Mouse (Mus musculus): ENCODE measurements at regions not wholly inside any gene's neighbourhood (a gene's known extent, or its start where the extent isn't known, plus 50 kb on each side); places are given as distances from the start of the nearest gene placed in this dataset.

DNA sequence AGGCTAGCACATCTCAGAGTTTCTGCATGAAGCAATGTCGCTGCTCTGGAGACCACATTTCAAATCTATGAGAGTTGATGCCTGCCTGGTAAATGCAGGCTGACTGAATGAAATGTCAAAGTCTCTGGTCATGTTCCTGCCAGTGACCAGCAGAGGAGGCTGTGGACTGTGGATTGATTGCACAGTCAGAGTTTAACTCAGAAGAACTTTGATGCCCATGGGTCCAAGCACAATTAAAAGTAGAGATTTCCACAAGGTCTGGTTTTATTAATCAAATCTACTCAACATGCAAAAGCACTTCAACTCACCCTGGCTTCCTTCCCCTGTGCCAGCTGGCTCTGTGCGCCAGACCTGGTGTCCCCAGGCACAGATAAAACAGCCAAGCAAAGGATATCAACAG, 81.3 kb downstream of the Hsd17b3 start:
- no peaks in the 10 kb centered on the region for H3K27me3 ChIP-seq (ENCODE audit: insufficient read depth, low read length)
- no peak overlapping the region for H3K4me2 ChIP-seq (replicated peaks; ENCODE audit: low read depth, low read length)
- H3K9ac ChIP-seq (replicated peaks; ENCODE audit: low read length) = no peak overlapping the region
- ATAC-seq (ENCODE audit: low FRiP score, low TSS enrichment) = no peak
- WGBS = 89% methylated on average over 2 of the region's 2 CpGs
- H3K36me3 ChIP-seq (ENCODE audit: insufficient read depth, low read length) = no peaks in the 10 kb centered on the region
- no peak overlapping the region for H3K4me3 ChIP-seq (ENCODE audit: low read length)
- H3K27ac ChIP-seq (ENCODE audit: low read length) = no peak overlapping the region
- H3K9me3 ChIP-seq (ENCODE audit: low read length) = no peaks in the 10 kb centered on the region
- H3K4me1 ChIP-seq (ENCODE audit: insufficient read depth, low read length) = peaks cover 12% of the 10 kb centered on the region

DNA sequence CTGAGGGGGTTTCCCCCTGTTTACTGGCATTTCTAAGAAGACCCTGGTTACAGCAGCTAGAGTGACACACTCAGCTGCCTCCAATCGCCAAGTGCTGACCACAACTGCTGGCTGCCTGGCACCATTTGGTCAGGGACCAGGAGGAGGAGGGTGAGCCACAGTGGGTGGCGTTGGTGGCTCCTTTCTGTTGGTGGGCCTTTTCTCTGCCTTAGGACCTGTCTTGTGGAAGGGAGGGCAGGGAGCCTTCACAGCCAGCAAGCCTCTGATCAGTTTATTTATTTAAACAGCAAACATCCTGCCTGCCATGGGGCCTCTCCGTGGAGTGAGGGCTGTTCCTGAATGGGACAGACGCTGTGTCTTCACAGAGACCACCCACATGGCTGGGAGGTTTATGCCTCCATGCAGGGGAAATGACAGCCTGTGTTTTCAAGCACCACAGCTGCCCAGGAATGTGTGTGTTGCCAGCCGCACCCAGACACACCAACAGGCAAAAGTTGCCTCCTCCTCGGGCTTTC, 86.0 kb downstream of the Hsd17b3 start:
- WGBS = 5% methylated on average over 6 of the region's 6 CpGs

DNA sequence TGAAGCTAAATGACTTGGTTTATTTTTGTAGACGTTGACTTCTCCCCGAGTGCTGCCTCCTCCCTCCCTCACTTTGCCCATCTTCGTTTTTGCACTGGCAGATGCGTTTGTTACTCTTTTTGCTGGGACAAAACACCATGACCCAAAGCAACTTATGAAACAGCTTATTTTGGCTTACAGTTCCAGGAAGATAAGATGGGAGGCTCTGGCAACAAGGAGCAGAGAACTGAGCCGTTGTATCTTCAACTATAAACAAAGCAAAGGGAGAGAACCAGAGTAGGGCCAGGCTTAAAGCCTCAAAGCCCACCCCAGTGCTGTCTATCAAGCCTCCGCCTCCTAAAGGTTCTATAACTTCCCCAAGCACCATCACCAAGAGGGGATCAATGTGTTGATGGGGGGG, 88.7 kb downstream of the Hsd17b3 start:
- ATAC-seq (ENCODE audit: low FRiP score, low TSS enrichment) = no peak
- H3K9me3 ChIP-seq (ENCODE audit: low read length) = no peaks in the 10 kb centered on the region
- H3K27ac ChIP-seq (ENCODE audit: low read length) = no peak overlapping the region
- 53% methylated on average over 6 of the region's 6 CpGs for WGBS
- H3K4me2 ChIP-seq (replicated peaks; ENCODE audit: low read depth, low read length) = no peak overlapping the region
- no peak overlapping the region for H3K9ac ChIP-seq (replicated peaks; ENCODE audit: low read length)
- H3K36me3 ChIP-seq (ENCODE audit: insufficient read depth, low read length) = no peaks in the 10 kb centered on the region
- peaks cover 17% of the 10 kb centered on the region for H3K4me1 ChIP-seq (ENCODE audit: insufficient read depth, low read length)
- no peaks in the 10 kb centered on the region for H3K27me3 ChIP-seq (ENCODE audit: insufficient read depth, low read length)
- H3K4me3 ChIP-seq (ENCODE audit: low read length) = no peak overlapping the region

More for the DNA sequence above, 86.0 kb downstream of the Hsd17b3 start:
- H3K4me1 ChIP-seq (ENCODE audit: insufficient read depth, low read length) = peaks cover 17% of the 10 kb centered on the region
- peak overlapping the region; percentile 51 for H3K27ac ChIP-seq (ENCODE audit: low read length)
- H3K4me3 ChIP-seq (ENCODE audit: low read length) = no peak overlapping the region
- H3K9me3 ChIP-seq (ENCODE audit: low read length) = no peaks in the 10 kb centered on the region
- no peaks in the 10 kb centered on the region for H3K36me3 ChIP-seq (ENCODE audit: insufficient read depth, low read length)
- 0 out of 2 replicates have a peak overlapping the region, but pooled peaks have one; percentile 33 for H3K9ac ChIP-seq (replicated peaks; ENCODE audit: low read length)
- H3K4me2 ChIP-seq (replicated peaks; ENCODE audit: low read depth, low read length) = no peak overlapping the region
- H3K27me3 ChIP-seq (ENCODE audit: insufficient read depth, low read length) = no peaks in the 10 kb centered on the region
- ATAC-seq (ENCODE audit: low FRiP score, low TSS enrichment) = peak; percentile 88

DNA sequence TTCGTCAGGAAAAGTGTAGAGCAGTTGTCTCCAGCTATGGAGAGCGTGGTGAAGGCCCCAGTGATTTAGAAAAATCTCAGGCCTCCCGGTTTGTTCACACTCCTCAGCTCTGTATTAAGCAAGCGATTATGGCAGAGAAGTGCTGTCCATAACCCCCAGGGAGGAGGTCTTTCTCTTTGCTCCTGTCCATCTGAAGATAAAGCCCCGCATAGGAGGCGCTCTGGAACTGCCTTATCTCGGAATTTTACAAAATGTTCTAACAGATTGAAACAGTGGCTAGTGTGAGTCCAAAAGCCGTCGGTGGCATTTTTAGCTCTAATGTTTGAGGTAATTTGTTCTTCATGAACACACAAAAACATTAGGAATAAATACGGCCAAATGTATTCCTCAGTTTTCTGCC, 90.4 kb downstream of the Hsd17b3 start:
- Histone ChIP-seq H3K4me3 (ENCODE audit: low read length) (no peak overlapping the region), H3K36me3 (ENCODE audit: insufficient read depth, low read length) (no peaks in the 10 kb centered on the region), H3K4me1 (ENCODE audit: insufficient read depth, low read length) (peaks cover 17% of the 10 kb centered on the region), H3K9me3 (ENCODE audit: low read length) (no peaks in the 10 kb centered on the region), H3K4me2 (replicated peaks; ENCODE audit: low read depth, low read length) (no peak overlapping the region), H3K9ac (replicated peaks; ENCODE audit: low read length) (no peak overlapping the region), H3K27ac (ENCODE audit: low read length) (no peak overlapping the region), H3K27me3 (ENCODE audit: insufficient read depth, low read length) (no peaks in the 10 kb centered on the region)
- no peak for ATAC-seq (ENCODE audit: low FRiP score, low TSS enrichment)
- WGBS = 74% methylated on average over 10 of the region's 10 CpGs

DNA sequence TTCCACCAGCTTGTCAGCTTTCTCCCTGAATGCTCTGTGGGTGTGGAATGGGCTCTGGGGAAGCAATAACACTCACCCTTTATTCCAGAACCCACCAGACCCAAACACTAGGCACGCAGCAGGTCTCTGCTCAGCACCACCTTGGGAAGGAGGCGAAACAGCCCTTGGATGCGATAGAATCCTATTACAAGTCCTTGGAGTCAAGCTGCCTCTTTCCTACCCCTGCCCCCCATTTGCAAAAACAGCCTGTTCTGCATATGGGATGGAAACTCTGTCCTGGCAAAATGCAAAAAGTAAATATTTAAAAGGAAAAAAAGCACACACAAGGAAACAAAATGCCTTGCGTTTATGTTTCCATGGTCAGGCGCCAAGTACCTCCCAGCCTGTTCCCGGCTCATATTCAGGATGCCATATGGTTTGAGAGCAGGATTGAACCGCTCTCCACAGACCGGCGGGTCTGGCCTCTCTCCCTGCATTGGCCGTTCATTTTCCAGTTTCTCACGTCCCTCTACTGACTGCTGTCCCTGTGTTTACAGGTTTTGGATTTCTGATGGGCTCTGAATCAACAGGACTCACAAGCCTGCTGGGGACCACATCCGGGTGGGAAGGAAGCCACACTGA, 95.1 kb downstream of the Hsd17b3 start:
- no peak overlapping the region for H3K4me2 ChIP-seq (replicated peaks; ENCODE audit: low read depth, low read length)
- H3K9me3 ChIP-seq (ENCODE audit: low read length) = no peaks in the 10 kb centered on the region
- H3K4me3 ChIP-seq (ENCODE audit: low read length) = no peak overlapping the region
- H3K27me3 ChIP-seq (ENCODE audit: insufficient read depth, low read length) = no peaks in the 10 kb centered on the region
- H3K9ac ChIP-seq (replicated peaks; ENCODE audit: low read length) = no peak overlapping the region
- 0 out of 2 replicates have a peak, but pooled peaks cover 10% of the 10 kb centered on the region for H3K4me1 ChIP-seq (ENCODE audit: insufficient read depth, low read length)
- WGBS = 60% methylated on average over 12 of the region's 12 CpGs
- ATAC-seq (ENCODE audit: low FRiP score, low TSS enrichment) = no peak
- H3K27ac ChIP-seq (ENCODE audit: low read length) = peak overlapping the region; percentile 46; the same call in 1 of the 2 replicates
- no peaks in the 10 kb centered on the region for H3K36me3 ChIP-seq (ENCODE audit: insufficient read depth, low read length)

DNA sequence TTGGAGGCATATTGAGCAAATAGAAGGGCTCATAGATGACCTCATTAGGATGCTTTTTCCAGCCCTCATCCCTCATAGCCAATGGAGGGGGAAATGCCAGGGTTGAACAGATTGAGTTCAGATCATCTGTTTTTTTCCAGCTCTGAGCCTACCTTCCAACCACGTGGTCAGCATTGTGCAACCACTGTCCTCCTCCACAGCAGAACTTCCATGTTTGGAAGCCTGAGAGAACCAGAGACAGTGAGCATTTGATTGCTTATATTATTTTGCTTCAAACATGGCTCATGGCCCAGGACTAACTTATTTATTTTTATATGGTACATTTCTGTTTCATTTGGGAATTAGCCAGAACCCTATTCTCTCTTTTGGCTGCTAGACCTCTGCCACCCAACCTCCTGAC, 96.0 kb downstream of the Hsd17b3 start:
- Histone ChIP-seq H3K27ac (ENCODE audit: low read length) (no peak overlapping the region), H3K4me2 (replicated peaks; ENCODE audit: low read depth, low read length) (no peak overlapping the region)
- ATAC-seq (ENCODE audit: low FRiP score, low TSS enrichment) = no peak

DNA sequence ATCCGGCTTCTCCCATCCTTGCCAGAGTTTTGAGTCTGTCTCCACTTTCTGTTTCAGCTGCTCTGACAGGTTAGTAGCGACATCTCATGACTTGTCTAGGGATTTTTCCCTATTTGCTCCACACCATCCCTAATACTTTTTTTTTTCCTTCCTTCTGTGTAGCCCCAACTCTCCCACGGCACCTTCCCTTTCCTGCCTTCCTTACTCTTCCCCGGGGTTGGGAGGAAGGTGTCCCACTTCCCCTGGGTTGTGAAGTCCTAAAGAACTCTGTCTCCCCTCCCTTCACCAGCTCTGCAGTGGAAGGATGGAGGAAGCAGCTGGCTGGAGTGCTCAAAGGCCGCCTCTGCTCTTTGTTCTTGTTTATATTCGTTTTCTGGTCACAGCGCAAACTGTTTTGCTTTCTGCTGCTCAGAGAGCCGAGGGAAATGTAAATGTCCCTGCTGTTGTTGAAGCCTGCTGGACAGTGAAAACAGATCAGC, 98.5 kb downstream of the Hsd17b3 start:
- peaks cover 24% of the 10 kb centered on the region for H3K4me1 ChIP-seq (ENCODE audit: insufficient read depth, low read length)

More for the DNA sequence above, 96.0 kb downstream of the Hsd17b3 start:
- Histone ChIP-seq H3K9ac (replicated peaks; ENCODE audit: low read length) (no peak overlapping the region), H3K4me1 (ENCODE audit: insufficient read depth, low read length) (0 out of 2 replicates have a peak, but pooled peaks cover 10% of the 10 kb centered on the region), H3K9me3 (ENCODE audit: low read length) (no peaks in the 10 kb centered on the region), H3K36me3 (ENCODE audit: insufficient read depth, low read length) (no peaks in the 10 kb centered on the region), H3K27me3 (ENCODE audit: insufficient read depth, low read length) (no peaks in the 10 kb centered on the region), H3K4me3 (ENCODE audit: low read length) (no peak overlapping the region)
- 48% methylated on average over 1 of the region's 1 CpGs for WGBS

DNA sequence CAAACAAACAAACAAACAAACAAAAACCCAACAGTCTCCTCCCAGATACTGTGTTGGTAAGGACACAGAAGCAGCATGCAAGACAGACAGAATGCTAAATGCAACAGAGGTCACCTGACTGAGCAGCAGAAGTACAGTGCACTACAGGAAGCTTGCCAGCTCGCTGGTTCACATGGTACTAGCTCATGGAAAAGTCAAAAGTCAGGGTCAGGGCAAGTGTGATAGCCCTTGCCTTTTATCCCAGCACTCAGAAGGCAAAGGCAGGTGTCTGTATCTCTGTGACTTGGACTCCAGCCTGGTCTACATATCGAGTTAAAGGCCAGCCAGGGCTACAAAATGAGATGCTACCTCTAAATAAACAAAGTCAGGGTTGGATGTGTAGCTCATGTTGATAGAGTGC, 99.3 kb downstream of the Hsd17b3 start:
- no peaks in the 10 kb centered on the region for H3K9me3 ChIP-seq (ENCODE audit: low read length)
- H3K4me3 ChIP-seq (ENCODE audit: low read length) = no peak overlapping the region
- no peak for ATAC-seq (ENCODE audit: low FRiP score, low TSS enrichment)
- H3K27ac ChIP-seq (ENCODE audit: low read length) = no peak overlapping the region; the same call in 1 of the 2 replicates
- H3K4me1 ChIP-seq (ENCODE audit: insufficient read depth, low read length) = peaks cover 27% of the 10 kb centered on the region
- H3K36me3 ChIP-seq (ENCODE audit: insufficient read depth, low read length) = no peaks in the 10 kb centered on the region
- no peaks in the 10 kb centered on the region for H3K27me3 ChIP-seq (ENCODE audit: insufficient read depth, low read length)
- H3K4me2 ChIP-seq (replicated peaks; ENCODE audit: low read depth, low read length) = no peak overlapping the region
- H3K9ac ChIP-seq (replicated peaks; ENCODE audit: low read length) = no peak overlapping the region
- 46% methylated on average over 2 of the region's 2 CpGs for WGBS

More for the DNA sequence above, 98.5 kb downstream of the Hsd17b3 start:
- Histone ChIP-seq H3K4me2 (replicated peaks; ENCODE audit: low read depth, low read length) (peak overlapping the region; percentile 35), H3K27ac (ENCODE audit: low read length) (peak overlapping the region; percentile 77), H3K4me3 (ENCODE audit: low read length) (no peak overlapping the region), H3K27me3 (ENCODE audit: insufficient read depth, low read length) (no peaks in the 10 kb centered on the region), H3K36me3 (ENCODE audit: insufficient read depth, low read length) (no peaks in the 10 kb centered on the region), H3K9me3 (ENCODE audit: low read length) (no peaks in the 10 kb centered on the region), H3K9ac (replicated peaks; ENCODE audit: low read length) (peak overlapping the region; percentile 27; the same call in 1 of the 2 replicates)
- ATAC-seq (ENCODE audit: low FRiP score, low TSS enrichment) = peak; percentile 50; the same call in 1 of the 2 replicates
- WGBS = 9% methylated on average over 8 of the region's 8 CpGs

DNA sequence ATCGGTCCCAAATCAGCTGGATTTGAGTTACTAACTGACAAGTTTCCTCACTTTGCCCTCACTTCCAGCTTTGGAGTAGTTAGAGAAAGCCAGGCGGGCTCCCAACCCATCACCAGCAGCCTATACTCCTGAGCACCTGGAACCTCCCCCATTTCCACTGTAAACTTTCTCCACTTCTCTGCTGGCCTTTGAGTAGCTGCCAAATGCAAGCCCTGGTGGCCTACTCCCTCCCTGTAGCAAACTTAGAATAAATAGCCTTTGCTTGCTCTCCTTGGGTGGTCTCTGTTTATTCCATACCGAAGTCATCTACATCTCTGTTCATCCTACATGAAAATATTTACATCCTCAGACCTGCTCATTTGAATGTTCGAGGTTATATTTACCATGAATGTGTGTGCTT, 100.8 kb downstream of the Hsd17b3 start:
- Histone ChIP-seq H3K4me3 (ENCODE audit: low read length) (no peak overlapping the region), H3K9me3 (ENCODE audit: low read length) (no peaks in the 10 kb centered on the region), H3K9ac (replicated peaks; ENCODE audit: low read length) (no peak overlapping the region), H3K27ac (ENCODE audit: low read length) (no peak overlapping the region), H3K4me1 (ENCODE audit: insufficient read depth, low read length) (peaks cover 24% of the 10 kb centered on the region), H3K27me3 (ENCODE audit: insufficient read depth, low read length) (no peaks in the 10 kb centered on the region), H3K4me2 (replicated peaks; ENCODE audit: low read depth, low read length) (no peak overlapping the region), H3K36me3 (ENCODE audit: insufficient read depth, low read length) (no peaks in the 10 kb centered on the region)
- WGBS = 64% methylated on average over 4 of the region's 4 CpGs
- no peak for ATAC-seq (ENCODE audit: low FRiP score, low TSS enrichment)

DNA sequence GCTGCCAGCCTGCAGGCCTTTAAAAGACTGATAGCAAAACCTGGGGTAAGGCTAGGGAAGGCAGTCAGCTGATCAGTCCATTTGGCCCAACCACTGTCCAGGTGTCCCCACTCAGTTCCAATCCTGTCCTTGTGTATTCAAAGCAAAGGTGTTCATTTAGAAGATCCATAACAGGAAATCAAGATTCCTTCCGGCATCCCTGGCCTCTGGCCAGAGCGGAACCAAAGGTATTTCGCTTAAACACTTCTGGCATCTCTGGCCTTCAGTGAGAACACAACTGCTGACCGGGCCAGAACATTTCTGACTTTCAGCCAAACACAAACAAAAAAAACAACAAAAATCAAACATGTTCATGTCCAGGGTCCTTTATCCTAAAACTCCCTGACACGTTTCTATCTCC, 102.3 kb downstream of the Hsd17b3 start:
- H3K27ac ChIP-seq (ENCODE audit: low read length) = no peak overlapping the region

More for the DNA sequence above, 102.3 kb downstream of the Hsd17b3 start:
- H3K36me3 ChIP-seq (ENCODE audit: insufficient read depth, low read length) = no peaks in the 10 kb centered on the region
- WGBS = 70% methylated on average over 5 of the region's 5 CpGs
- H3K27me3 ChIP-seq (ENCODE audit: insufficient read depth, low read length) = no peaks in the 10 kb centered on the region
- ATAC-seq (ENCODE audit: low FRiP score, low TSS enrichment) = no peak
- H3K4me3 ChIP-seq (ENCODE audit: low read length) = no peak overlapping the region
- H3K4me1 ChIP-seq (ENCODE audit: insufficient read depth, low read length) = peaks cover 24% of the 10 kb centered on the region
- no peaks in the 10 kb centered on the region for H3K9me3 ChIP-seq (ENCODE audit: low read length)
- H3K4me2 ChIP-seq (replicated peaks; ENCODE audit: low read depth, low read length) = no peak overlapping the region
- no peak overlapping the region for H3K9ac ChIP-seq (replicated peaks; ENCODE audit: low read length)
